Mouse (Mus musculus) limb, embryonic 11.5 days (tissue): ENCODE measurements at regions not wholly inside any gene's neighbourhood (a gene's known extent, or its start where the extent isn't known, plus 50 kb on each side); places are given as distances from the start of the nearest gene placed in this dataset.
A peak's percentile ranks its signal among the peaks of the same experiment; 100 is the strongest.

ENCODE experiments used
- ATAC-seq: fragments of 200-750 bp; cut with Nextera tagmentation; 2 replicates; pipeline ENCODE4 v1.8.0; 2017; ENCODE audit warnings: low read depth; ENCODE audit not compliant: insufficient number of reproducible peaks, low FRiP score, low TSS enrichment
- DNase-seq: peaks from one replicate; pipeline ENCODE4 v3.0.0-alpha.2; 2015; ENCODE audit warnings: low spot score
- H3K27ac ChIP-seq: fragments of 300-500 bp; sonication (generic); replicated peaks from 2 replicates; pipeline ENCODE4 v1.5.1; 2014; ENCODE audit warnings: low read depth, mild to moderate bottlenecking, low read length
- H3K27me3 ChIP-seq: fragments of 300-500 bp; sonication (generic); 2 replicates; pipeline ENCODE4 v1.6.1; 2014; ENCODE audit warnings: mild to moderate bottlenecking, low read length, mixed read lengths; ENCODE audit not compliant: control insufficient read depth, insufficient read depth
- H3K36me3 ChIP-seq: fragments of 300-500 bp; sonication (generic); 2 replicates; pipeline ENCODE4 v1.6.1; 2014; ENCODE audit warnings: mild to moderate bottlenecking, low read length, moderate library complexity, mixed read lengths; ENCODE audit not compliant: control insufficient read depth, insufficient read depth
- H3K4me1 ChIP-seq: fragments of 300-500 bp; sonication (generic); 2 replicates; pipeline ENCODE4 v1.6.1; 2014; ENCODE audit warnings: low read length, mixed read lengths; ENCODE audit not compliant: control insufficient read depth, insufficient read depth
- H3K4me2 ChIP-seq: fragments of 300-500 bp; sonication (generic); 2 replicates; pipeline ENCODE4 v1.6.1; 2014; ENCODE audit warnings: low read depth, mild to moderate bottlenecking, moderate library complexity; ENCODE audit not compliant: severe bottlenecking
- H3K4me3 ChIP-seq: fragments of 300-500 bp; sonication (generic); 2 replicates; pipeline ENCODE4 v1.5.1; 2014; ENCODE audit warnings: low read depth, low read length
- H3K9ac ChIP-seq: fragments of 300-500 bp; sonication (generic); 2 replicates; pipeline ENCODE4 v1.6.1; 2014; ENCODE audit warnings: mild to moderate bottlenecking, low read length
- H3K9me3 ChIP-seq: fragments of 300-500 bp; sonication (generic); 2 replicates; pipeline ENCODE4 v1.6.1; 2016; ENCODE audit warnings: low read length; ENCODE audit not compliant: control insufficient read depth
- WGBS: fragments of 180-500 bp; shearing (Covaris S2); extraction: QIAGEN DNeasy Blood & Tissue Kit; methylation state at CpG from one replicate; pipeline ENCODE4 v1.1.7; 2014; 5-methylcytosine and 5-hydroxymethylcytosine counted together

- no peak overlapping the region for H3K9ac ChIP-seq
- no peak overlapping the region for H3K4me3 ChIP-seq
- H3K36me3 ChIP-seq = no peaks in the 10 kb centered on the region
- 68% methylated on average over 4 of the region's 4 CpGs for WGBS
- DNase-seq (no peak), ATAC-seq (no peak)
- no peak overlapping the region for H3K27ac ChIP-seq
- no peak overlapping the region for H3K4me2 ChIP-seq
- H3K9me3 ChIP-seq = no peaks in the 10 kb centered on the region
- no peaks in the 10 kb centered on the region for H3K27me3 ChIP-seq
- no peaks in the 10 kb centered on the region for H3K4me1 ChIP-seq
Observed at GRCm38 (mm10) chr4:54780511-54780910, 164.3 kb upstream of the Zfp462 start.

- WGBS = 56% methylated on average over 5 of the region's 5 CpGs
- ATAC-seq (no peak), DNase-seq (no peak)
- H3K4me3 ChIP-seq = no peak overlapping the region
- H3K27me3 ChIP-seq = no peaks in the 10 kb centered on the region
- H3K27ac ChIP-seq = no peak overlapping the region
- no peaks in the 10 kb centered on the region for H3K4me1 ChIP-seq
- no peak overlapping the region for H3K9ac ChIP-seq
- H3K4me2 ChIP-seq = no peak overlapping the region
- H3K36me3 ChIP-seq = no peaks in the 10 kb centered on the region
- H3K9me3 ChIP-seq = no peaks in the 10 kb centered on the region
Observed at GRCm38 (mm10) chr4:54791217-54791742, 153.6 kb upstream of the Zfp462 start.

- Histone ChIP-seq H3K4me3 (no peak overlapping the region), H3K4me2 (no peak overlapping the region), H3K4me1 (no peaks in the 10 kb centered on the region), H3K36me3 (no peaks in the 10 kb centered on the region), H3K9me3 (no peaks in the 10 kb centered on the region), H3K9ac (no peak overlapping the region), H3K27me3 (no peaks in the 10 kb centered on the region), H3K27ac (no peak overlapping the region)
- no peak for ATAC-seq
- no peak for DNase-seq
- WGBS = 89% methylated on average over 2 of the region's 2 CpGs
Observed at GRCm38 (mm10) chr4:54793857-54794256, 151.0 kb upstream of the Zfp462 start.

- 16% methylated on average over 3 of the region's 3 CpGs for WGBS
- Histone ChIP-seq H3K9ac (no peak overlapping the region), H3K4me3 (no peak overlapping the region), H3K4me2 (no peak overlapping the region), H3K27me3 (no peaks in the 10 kb centered on the region), H3K9me3 (no peaks in the 10 kb centered on the region), H3K27ac (no peak overlapping the region), H3K4me1 (no peaks in the 10 kb centered on the region), H3K36me3 (no peaks in the 10 kb centered on the region)
- no peak for ATAC-seq
- peak; percentile 27 for DNase-seq
Observed at GRCm38 (mm10) chr4:54795246-54795645, 149.6 kb upstream of the Zfp462 start.

GRCm38 (mm10) chr4:54798523-54798922 lies 146.3 kb upstream of the Zfp462 start:
- Histone ChIP-seq H3K36me3 (no peaks in the 10 kb centered on the region), H3K27me3 (no peaks in the 10 kb centered on the region), H3K4me2 (no peak overlapping the region), H3K9ac (no peak overlapping the region), H3K4me3 (no peak overlapping the region), H3K4me1 (no peaks in the 10 kb centered on the region), H3K27ac (no peak overlapping the region), H3K9me3 (no peaks in the 10 kb centered on the region)
- DNase-seq = no peak
- no peak for ATAC-seq
- 89% methylated on average over 5 of the region's 5 CpGs for WGBS

- no peak for DNase-seq
- Histone ChIP-seq H3K36me3 (no peaks in the 10 kb centered on the region), H3K4me2 (no peak overlapping the region), H3K27ac (no peak overlapping the region), H3K9me3 (no peaks in the 10 kb centered on the region), H3K4me3 (no peak overlapping the region), H3K9ac (no peak overlapping the region), H3K27me3 (no peaks in the 10 kb centered on the region), H3K4me1 (no peaks in the 10 kb centered on the region)
- 80% methylated on average over 3 of the region's 3 CpGs for WGBS
- ATAC-seq = no peak
Observed at GRCm38 (mm10) chr4:54811163-54811562, 133.7 kb upstream of the Zfp462 start.

DNA sequence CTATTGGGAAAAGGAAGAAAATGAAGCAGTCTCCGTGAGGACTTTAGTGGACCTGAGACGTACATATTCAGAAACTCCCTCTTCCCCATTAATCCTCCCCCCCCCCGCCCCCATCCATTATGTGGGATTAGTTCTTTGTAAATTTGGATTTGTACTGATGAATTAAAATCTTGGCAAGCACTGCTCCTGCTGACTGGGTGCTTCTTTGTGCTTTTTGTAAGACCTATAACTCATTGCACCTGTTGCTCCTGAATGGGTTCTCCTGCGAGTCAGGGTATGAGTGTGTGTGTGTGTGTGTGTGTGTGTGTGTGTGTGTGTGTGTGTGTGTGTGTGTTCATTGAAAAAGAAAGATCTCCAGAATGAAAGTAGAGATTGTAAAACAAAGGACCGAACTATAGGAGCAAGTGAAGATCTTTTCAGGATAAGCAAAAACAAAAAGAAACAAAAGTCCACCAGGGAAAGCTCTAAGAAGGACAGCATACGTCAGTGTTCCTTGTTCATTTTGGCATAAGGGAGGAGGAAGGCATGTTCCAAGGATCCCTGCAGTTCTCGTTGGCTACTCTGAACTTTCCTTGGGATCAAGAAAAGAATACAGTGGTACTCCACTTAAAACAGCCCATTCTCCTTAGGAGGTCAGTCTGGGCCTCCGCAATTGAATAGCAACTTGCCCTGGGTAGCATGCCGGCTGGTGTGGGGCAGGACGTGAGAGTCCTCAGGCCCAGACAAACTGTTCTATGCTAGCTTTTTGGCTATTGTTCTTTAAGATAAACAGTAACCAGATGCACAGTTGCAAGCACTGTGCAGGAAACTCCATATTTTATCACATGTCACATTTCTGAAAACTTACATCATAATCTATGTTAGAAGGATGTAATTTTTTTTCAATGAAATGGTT lies 131.9 kb upstream of the Zfp462 start:
- Histone ChIP-seq H3K27ac (no peak overlapping the region), H3K9ac (no peak overlapping the region), H3K9me3 (no peaks in the 10 kb centered on the region), H3K4me2 (no peak overlapping the region), H3K36me3 (no peaks in the 10 kb centered on the region), H3K27me3 (no peaks in the 10 kb centered on the region), H3K4me1 (no peaks in the 10 kb centered on the region), H3K4me3 (no peak overlapping the region)
- DNase-seq (no peak), ATAC-seq (no peak)
- WGBS = 82% methylated on average over 10 of the region's 10 CpGs

DNA sequence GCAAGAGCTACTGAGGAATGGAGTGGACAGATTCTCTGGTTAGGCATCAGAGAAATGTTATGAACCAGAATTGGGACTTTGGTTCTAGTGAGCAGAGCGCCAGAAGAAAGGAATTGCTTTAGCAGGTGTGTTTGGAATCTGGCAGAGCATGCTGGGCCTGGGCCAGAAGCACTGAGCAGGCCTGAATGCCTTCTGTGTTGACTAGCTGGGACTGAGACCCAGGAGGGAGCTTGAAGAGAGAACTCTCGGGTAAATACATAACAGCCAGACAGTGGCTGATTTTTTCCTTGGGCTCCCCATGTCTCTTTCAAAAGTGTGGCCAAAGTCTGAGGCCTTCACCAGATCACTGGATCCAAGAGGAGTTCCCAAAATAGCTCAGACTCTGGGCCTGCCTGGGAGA lies 107.5 kb upstream of the Zfp462 start:
- Histone ChIP-seq H3K4me2 (no peak overlapping the region), H3K4me3 (no peak overlapping the region), H3K9ac (no peak overlapping the region), H3K36me3 (no peaks in the 10 kb centered on the region), H3K4me1 (peaks cover 8% of the 10 kb centered on the region; the same call in 1 of the 2 replicates), H3K27ac (no peak overlapping the region), H3K9me3 (no peaks in the 10 kb centered on the region), H3K27me3 (no peaks in the 10 kb centered on the region)
- ATAC-seq = no peak
- 68% methylated on average over 2 of the region's 2 CpGs for WGBS
- DNase-seq = no peak
